Mouse (Mus musculus): Measurements from ENCODE around the gene Gm17387.

DNA sequence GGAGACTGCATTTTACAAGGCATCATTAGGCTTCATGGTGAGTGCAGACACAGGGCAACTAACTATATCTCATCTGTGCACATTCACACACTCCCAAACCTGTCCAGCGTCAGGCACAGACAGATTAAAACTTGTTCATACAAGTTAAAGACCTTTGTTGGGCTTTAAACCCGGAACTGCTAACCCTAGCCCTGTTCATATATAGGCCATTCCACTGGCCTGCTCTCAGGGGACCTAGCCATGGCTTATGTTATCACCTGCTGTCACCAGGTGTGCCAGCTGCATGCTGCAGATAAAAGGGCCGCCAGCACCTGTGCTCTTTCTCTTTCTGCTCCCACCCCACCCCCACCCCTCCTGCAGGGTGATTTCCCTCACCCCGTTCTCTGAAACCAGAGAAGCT, 13.6 kb downstream of the Gm17387 start:
- no peak for TF ChIP-seq CTCF (IDR thresholded peaks at IDR 0.05; ENCODE audit: low read depth, low read length)
- TF ChIP-seq POLR2A (IDR thresholded peaks at IDR 0.05; ENCODE audit: extremely low read depth, insufficient read depth, low read length), result no peak

Data from liver, adult 2 months (tissue).